Mouse (Mus musculus): ENCODE data around the gene Pdzk1. TPM values are rescaled to one million over a fixed set of nuclear protein-coding genes. Genes with fewer than 3 reads are reported as not detected.

Gene Pdzk1
- polyA plus RNA-seq, 1 experiment = not detected

GRCm38 (mm10) chr3:96860498-96860897, 31.4 kb downstream of the Pdzk1 start:
- Histone ChIP-seq H3K27me3 (ENCODE audit: control insufficient read depth, insufficient read depth, insufficient read length) (no peaks in the 10 kb centered on the region), H3K4me3 (ENCODE audit: insufficient read depth, poor library complexity, severe bottlenecking) (no peak overlapping the region), H3K79me2 (ENCODE audit: control insufficient read depth, insufficient read depth) (no peaks in the 10 kb centered on the region), H3K36me3 (ENCODE audit: control insufficient read depth, insufficient read depth) (no peaks in the 10 kb centered on the region), H3K79me3 (ENCODE audit: low read depth) (no peaks in the 10 kb centered on the region), H3ac (ENCODE audit: control insufficient read depth, insufficient read length, low read depth) (no peak overlapping the region)
- TF ChIP-seq MAX (IDR thresholded peaks at IDR 0.05) (no peak), CTCF (IDR thresholded peaks at IDR 0.05; ENCODE audit: control insufficient read depth, insufficient read depth, insufficient read length) (no peak), USF1 (IDR thresholded peaks at IDR 0.05; ENCODE audit: low read depth) (no peak), CEBPB (IDR thresholded peaks at IDR 0.05; ENCODE audit: low read depth) (no peak), MYOG (IDR thresholded peaks at IDR 0.05; ENCODE audit: control insufficient read depth, extremely low read depth, insufficient read length) (no peak), MYOD1 (IDR thresholded peaks at IDR 0.05; ENCODE audit: control insufficient read depth, insufficient read length, low read depth) (no peak), FOSL1 (IDR thresholded peaks at IDR 0.05; ENCODE audit: insufficient read depth, low read length, poor library complexity, severe bottlenecking) (no peak)

GRCm38 (mm10) chr3:96867863-96868262, 38.8 kb downstream of the Pdzk1 start:
- Histone ChIP-seq H3K79me2 (ENCODE audit: control insufficient read depth, insufficient read depth) (no peaks in the 10 kb centered on the region), H3K27me3 (ENCODE audit: control insufficient read depth, insufficient read depth, insufficient read length) (no peaks in the 10 kb centered on the region), H3K36me3 (ENCODE audit: control insufficient read depth, insufficient read depth) (peaks cover 21% of the 10 kb centered on the region), H3ac (ENCODE audit: control insufficient read depth, insufficient read length, low read depth) (no peak overlapping the region), H3K79me3 (ENCODE audit: low read depth) (no peaks in the 10 kb centered on the region), H3K4me3 (ENCODE audit: insufficient read depth, poor library complexity, severe bottlenecking) (no peak overlapping the region)
- TF ChIP-seq FOSL1 (IDR thresholded peaks at IDR 0.05; ENCODE audit: insufficient read depth, low read length, poor library complexity, severe bottlenecking) (no peak), MYOD1 (IDR thresholded peaks at IDR 0.05; ENCODE audit: control insufficient read depth, insufficient read length, low read depth) (no peak), CEBPB (IDR thresholded peaks at IDR 0.05; ENCODE audit: low read depth) (no peak), MYOG (IDR thresholded peaks at IDR 0.05; ENCODE audit: control insufficient read depth, extremely low read depth, insufficient read length) (no peak), MAX (IDR thresholded peaks at IDR 0.05) (no peak), USF1 (IDR thresholded peaks at IDR 0.05; ENCODE audit: low read depth) (no peak), CTCF (IDR thresholded peaks at IDR 0.05; ENCODE audit: control insufficient read depth, insufficient read depth, insufficient read length) (no peak)

GRCm38 (mm10) chr3:96868566-96868965, 39.5 kb downstream of the Pdzk1 start:
- no peak overlapping the region for H3K4me3 ChIP-seq (ENCODE audit: insufficient read depth, poor library complexity, severe bottlenecking)
- H3K79me3 ChIP-seq (ENCODE audit: low read depth) = no peaks in the 10 kb centered on the region
- peaks cover 26% of the 10 kb centered on the region for H3K36me3 ChIP-seq (ENCODE audit: control insufficient read depth, insufficient read depth)
- H3K79me2 ChIP-seq (ENCODE audit: control insufficient read depth, insufficient read depth) = no peaks in the 10 kb centered on the region
- TF ChIP-seq MYOD1 (IDR thresholded peaks at IDR 0.05; ENCODE audit: control insufficient read depth, insufficient read length, low read depth) (no peak), MAX (IDR thresholded peaks at IDR 0.05) (no peak), CTCF (IDR thresholded peaks at IDR 0.05; ENCODE audit: control insufficient read depth, insufficient read depth, insufficient read length) (no peak), CEBPB (IDR thresholded peaks at IDR 0.05; ENCODE audit: low read depth) (no peak), MYOG (IDR thresholded peaks at IDR 0.05; ENCODE audit: control insufficient read depth, extremely low read depth, insufficient read length) (no peak), USF1 (IDR thresholded peaks at IDR 0.05; ENCODE audit: low read depth) (no peak), FOSL1 (IDR thresholded peaks at IDR 0.05; ENCODE audit: insufficient read depth, low read length, poor library complexity, severe bottlenecking) (no peak)
- H3K27me3 ChIP-seq (ENCODE audit: control insufficient read depth, insufficient read depth, insufficient read length) = no peaks in the 10 kb centered on the region
- H3ac ChIP-seq (ENCODE audit: control insufficient read depth, insufficient read length, low read depth) = no peak overlapping the region

DNA sequence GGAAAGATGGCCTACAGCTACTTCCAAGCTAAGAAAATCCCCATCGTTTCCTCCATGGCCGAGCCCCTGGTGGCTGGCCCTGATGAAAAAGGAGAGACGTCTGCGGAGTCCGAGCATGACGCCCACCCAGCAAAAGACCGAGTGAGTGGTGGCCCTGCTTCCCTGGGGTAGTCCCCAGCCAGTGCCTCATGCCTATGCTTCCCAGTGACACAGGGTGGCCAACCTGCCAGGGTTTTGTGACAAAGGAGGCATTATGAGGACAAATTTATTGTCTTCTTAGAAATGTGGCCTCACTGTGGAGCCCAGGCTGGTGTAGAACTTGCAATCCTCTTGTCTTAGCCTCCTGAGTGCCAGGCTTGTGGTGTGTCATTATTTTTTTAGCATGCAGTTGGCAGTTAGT, 40.0 kb downstream of the Pdzk1 start:
- H3K36me3 ChIP-seq (ENCODE audit: control insufficient read depth, insufficient read depth) = peaks cover 30% of the 10 kb centered on the region
- TF ChIP-seq MYOG (IDR thresholded peaks at IDR 0.05; ENCODE audit: control insufficient read depth, extremely low read depth, insufficient read length) (no peak), USF1 (IDR thresholded peaks at IDR 0.05; ENCODE audit: low read depth) (no peak), MAX (IDR thresholded peaks at IDR 0.05) (no peak), MYOD1 (IDR thresholded peaks at IDR 0.05; ENCODE audit: control insufficient read depth, insufficient read length, low read depth) (no peak), CEBPB (IDR thresholded peaks at IDR 0.05; ENCODE audit: low read depth) (no peak), FOSL1 (IDR thresholded peaks at IDR 0.05; ENCODE audit: insufficient read depth, low read length, poor library complexity, severe bottlenecking) (no peak), CTCF (IDR thresholded peaks at IDR 0.05; ENCODE audit: control insufficient read depth, insufficient read depth, insufficient read length) (no peak)

DNA sequence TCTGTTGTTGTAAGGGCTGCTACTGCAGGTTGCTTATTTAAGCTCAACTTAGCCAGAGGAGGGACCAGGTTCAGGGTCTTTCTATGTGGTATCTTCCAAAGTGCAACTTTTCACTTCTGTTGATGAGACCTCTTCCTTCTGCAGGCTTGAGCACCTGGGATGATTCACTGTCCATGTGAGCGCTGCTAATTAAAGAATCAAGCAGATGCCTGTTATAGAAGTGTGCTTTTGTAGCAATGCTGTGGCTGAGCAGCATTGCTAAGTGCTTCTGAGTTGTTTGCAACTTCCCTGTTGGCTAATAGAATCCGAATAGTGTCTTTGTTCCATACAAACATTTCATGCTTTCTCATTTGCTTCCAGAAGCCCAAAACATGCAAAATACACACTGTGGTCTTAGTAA, 41.2 kb downstream of the Pdzk1 start:
- no peak for TF ChIP-seq MYOD1 (IDR thresholded peaks at IDR 0.05; ENCODE audit: control insufficient read depth, insufficient read length, low read depth)
- no peak for TF ChIP-seq CTCF (IDR thresholded peaks at IDR 0.05; ENCODE audit: control insufficient read depth, insufficient read depth, insufficient read length)
- TF ChIP-seq MYOG (IDR thresholded peaks at IDR 0.05; ENCODE audit: control insufficient read depth, extremely low read depth, insufficient read length) = no peak
- TF ChIP-seq MAX (IDR thresholded peaks at IDR 0.05) = no peak
- no peak for TF ChIP-seq USF1 (IDR thresholded peaks at IDR 0.05; ENCODE audit: low read depth)
- no peak for TF ChIP-seq CEBPB (IDR thresholded peaks at IDR 0.05; ENCODE audit: low read depth)
- TF ChIP-seq FOSL1 (IDR thresholded peaks at IDR 0.05; ENCODE audit: insufficient read depth, low read length, poor library complexity, severe bottlenecking) = no peak
- H3K79me3 ChIP-seq (ENCODE audit: low read depth) = no peaks in the 10 kb centered on the region
- no peaks in the 10 kb centered on the region for H3K79me2 ChIP-seq (ENCODE audit: control insufficient read depth, insufficient read depth)
- H3ac ChIP-seq (ENCODE audit: control insufficient read depth, insufficient read length, low read depth) = no peak overlapping the region
- peaks cover 40% of the 10 kb centered on the region for H3K36me3 ChIP-seq (ENCODE audit: control insufficient read depth, insufficient read depth)
- no peak overlapping the region for H3K4me3 ChIP-seq (ENCODE audit: insufficient read depth, poor library complexity, severe bottlenecking)
- no peaks in the 10 kb centered on the region for H3K27me3 ChIP-seq (ENCODE audit: control insufficient read depth, insufficient read depth, insufficient read length)

More for the DNA sequence above, 40.0 kb downstream of the Pdzk1 start:
- no peak overlapping the region for H3K4me3 ChIP-seq (ENCODE audit: insufficient read depth, poor library complexity, severe bottlenecking)
- no peak overlapping the region for H3ac ChIP-seq (ENCODE audit: control insufficient read depth, insufficient read length, low read depth)
- H3K27me3 ChIP-seq (ENCODE audit: control insufficient read depth, insufficient read depth, insufficient read length) = no peaks in the 10 kb centered on the region
- H3K79me3 ChIP-seq (ENCODE audit: low read depth) = no peaks in the 10 kb centered on the region
- no peaks in the 10 kb centered on the region for H3K79me2 ChIP-seq (ENCODE audit: control insufficient read depth, insufficient read depth)

DNA sequence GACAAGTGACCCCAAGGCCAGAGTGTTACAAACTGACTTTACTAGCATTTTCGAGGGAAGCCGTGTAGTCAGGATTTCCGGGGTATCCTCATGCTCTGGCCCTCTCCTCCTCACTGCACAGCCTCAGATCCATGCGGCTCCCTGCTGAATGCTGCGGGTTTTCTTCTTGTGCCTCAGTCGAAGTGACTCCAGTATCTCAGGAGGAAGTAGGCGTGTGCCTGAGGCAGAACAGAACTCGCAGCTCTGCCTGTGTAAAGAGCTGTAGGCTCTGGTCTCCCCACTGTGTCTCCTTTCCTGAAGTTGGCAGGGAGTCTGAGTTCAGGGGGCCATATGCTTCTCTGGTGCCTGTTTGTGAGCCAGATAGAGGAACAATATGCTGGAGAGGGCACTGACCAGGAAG, 42.0 kb downstream of the Pdzk1 start:
- H3K36me3 ChIP-seq (ENCODE audit: control insufficient read depth, insufficient read depth) = peaks cover 40% of the 10 kb centered on the region
- H3K27me3 ChIP-seq (ENCODE audit: control insufficient read depth, insufficient read depth, insufficient read length) = no peaks in the 10 kb centered on the region
- no peaks in the 10 kb centered on the region for H3K79me3 ChIP-seq (ENCODE audit: low read depth)
- H3K79me2 ChIP-seq (ENCODE audit: control insufficient read depth, insufficient read depth) = no peaks in the 10 kb centered on the region
- no peak overlapping the region for H3K4me3 ChIP-seq (ENCODE audit: insufficient read depth, poor library complexity, severe bottlenecking)
- TF ChIP-seq CTCF (IDR thresholded peaks at IDR 0.05; ENCODE audit: control insufficient read depth, insufficient read depth, insufficient read length) (no peak), CEBPB (IDR thresholded peaks at IDR 0.05; ENCODE audit: low read depth) (no peak), FOSL1 (IDR thresholded peaks at IDR 0.05; ENCODE audit: insufficient read depth, low read length, poor library complexity, severe bottlenecking) (no peak), MYOG (IDR thresholded peaks at IDR 0.05; ENCODE audit: control insufficient read depth, extremely low read depth, insufficient read length) (no peak), USF1 (IDR thresholded peaks at IDR 0.05; ENCODE audit: low read depth) (no peak), MAX (IDR thresholded peaks at IDR 0.05) (no peak), MYOD1 (IDR thresholded peaks at IDR 0.05; ENCODE audit: control insufficient read depth, insufficient read length, low read depth) (no peak)
- no peak overlapping the region for H3ac ChIP-seq (ENCODE audit: control insufficient read depth, insufficient read length, low read depth)
